Mouse (Mus musculus) liver, embryonic 16.5 days (tissue): Measurements from ENCODE around the gene Piwil4. TPM values are rescaled to one million over a fixed set of nuclear protein-coding genes. Genes with fewer than 3 reads are reported as not detected.

Experiments used
- ATAC-seq: fragments of 200-750 bp; cut with Nextera tagmentation; 2 replicates; pipeline ENCODE4 v1.8.0; 2017; ENCODE audit warnings: low read depth, mild to moderate bottlenecking, moderate number of reproducible peaks, moderate library complexity
- H3K27ac ChIP-seq: fragments of 300-500 bp; sonication (generic); 2 replicates; pipeline ENCODE4 v1.5.1; 2014; ENCODE audit warnings: mild to moderate bottlenecking, low read length
- H3K27me3 ChIP-seq: fragments of 300-500 bp; sonication (generic); 2 replicates; pipeline ENCODE4 v1.6.1; 2014; ENCODE audit warnings: low read depth, low read length, mixed read lengths; ENCODE audit not compliant: control insufficient read depth, insufficient read depth
- H3K36me3 ChIP-seq: fragments of 300-500 bp; sonication (generic); 2 replicates; pipeline ENCODE4 v1.6.1; 2014; ENCODE audit warnings: mild to moderate bottlenecking; ENCODE audit not compliant: control insufficient read depth, insufficient read depth
- H3K4me1 ChIP-seq: fragments of 300-500 bp; sonication (generic); 2 replicates; pipeline ENCODE4 v1.6.1; 2014; ENCODE audit warnings: low read depth, low read length, mixed read lengths; ENCODE audit not compliant: control insufficient read depth
- H3K4me2 ChIP-seq: fragments of 300-500 bp; sonication (generic); 2 replicates; pipeline ENCODE4 v1.6.1; 2014; ENCODE audit warnings: low read depth, low read length, mixed read lengths
- H3K4me3 ChIP-seq: fragments of 300-500 bp; sonication (generic); 2 replicates; pipeline ENCODE4 v1.5.1; 2014; ENCODE audit warnings: low read depth, mild to moderate bottlenecking, low read length
- H3K9ac ChIP-seq: fragments of 300-500 bp; sonication (generic); 2 replicates; pipeline ENCODE4 v1.6.1; 2014; ENCODE audit warnings: low read depth, low read length
- H3K9me3 ChIP-seq: fragments of 300-500 bp; sonication (generic); replicated peaks from 2 replicates; pipeline ENCODE4 v1.6.1; 2016; ENCODE audit warnings: low read length; ENCODE audit not compliant: control insufficient read depth
- WGBS: fragments of 180-500 bp; shearing (Covaris S2); extraction: QIAGEN DNeasy Blood & Tissue Kit; methylation state at CpG from one replicate; pipeline ENCODE4 v1.1.7; 2014; ENCODE audit not compliant: insufficient replicate concordance; 5-methylcytosine and 5-hydroxymethylcytosine counted together
- polyA plus RNA-seq: library from polyadenylated mRNA; unstranded; fragments of >200 nt; fragmentation: Nextera tagmentation; extraction: Ambion mirVana; gene quantifications from 2 replicates; pipeline ENCODE4 v1.2.1, GENCODE M21; 2015

Gene Piwil4
- polyA plus RNA-seq = 0.02 and 0.05 TPM in 2 replicates

DNA sequence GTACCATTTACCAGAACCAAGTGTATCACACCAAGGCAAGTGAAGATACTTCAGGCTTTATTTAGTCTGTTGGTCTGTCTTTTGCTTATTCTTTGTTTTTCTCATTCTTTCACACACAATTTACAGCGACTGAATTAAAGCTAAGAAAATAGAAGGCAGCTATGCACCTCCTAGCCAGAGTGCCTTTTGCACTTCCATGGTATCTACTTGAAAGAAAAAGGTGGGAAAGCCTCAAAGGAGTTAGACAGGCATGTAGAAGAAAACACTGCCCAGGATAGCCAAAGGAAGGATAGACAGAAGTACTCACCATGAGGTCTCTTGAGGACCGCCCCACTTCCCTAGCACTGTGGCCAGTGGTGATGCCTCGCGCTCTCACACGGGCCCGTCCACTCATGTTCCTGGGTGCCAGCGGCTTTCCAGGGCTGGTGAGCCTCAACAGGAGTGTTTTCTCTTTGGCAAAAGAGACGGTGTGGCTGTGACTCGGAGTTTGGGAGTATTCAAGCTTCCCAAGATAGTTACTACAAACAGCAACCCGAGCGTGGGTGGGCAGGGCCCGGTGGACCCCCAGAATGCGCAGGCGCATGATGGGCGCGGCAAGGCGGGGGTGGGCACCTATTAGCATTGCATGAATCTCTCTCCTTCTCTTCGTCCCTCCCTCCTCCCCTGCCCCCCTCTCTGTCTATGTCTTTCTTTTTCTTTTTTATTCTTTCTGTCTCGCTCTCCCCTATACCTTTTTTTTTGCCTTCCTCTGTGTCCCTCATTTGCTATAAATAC is at the start of gene Piwil4:
Gene Piwil4, minus strand, starts transcription at position 583 of the 774 bp plus-strand sequence.
- no peak within 1 kb of the TSS for H3K27ac ChIP-seq

GRCm38 (mm10) chr9:14787356-14787755 is 46.8 kb upstream of the Piwil4 start:
- 71% methylated on average over 6 of the region's 6 CpGs for WGBS
- peaks cover 10% of the 10 kb centered on the region for H3K36me3 ChIP-seq

More for the DNA sequence above, at the start of gene Piwil4:
- no peak for ATAC-seq
- WGBS = 73% methylated on average over 19 of the region's 19 CpGs
- Histone ChIP-seq H3K9me3 (no peaks in the 10 kb centered on the region), H3K27me3 (no peaks in the 10 kb centered on the region), H3K4me1 (no peaks in the 10 kb centered on the region), H3K9ac (no peak within 1 kb of the TSS), H3K4me2 (no peak within 1 kb of the TSS), H3K4me3 (no peak within 1 kb of the TSS), H3K36me3 (no peaks in the 10 kb centered on the region)

DNA sequence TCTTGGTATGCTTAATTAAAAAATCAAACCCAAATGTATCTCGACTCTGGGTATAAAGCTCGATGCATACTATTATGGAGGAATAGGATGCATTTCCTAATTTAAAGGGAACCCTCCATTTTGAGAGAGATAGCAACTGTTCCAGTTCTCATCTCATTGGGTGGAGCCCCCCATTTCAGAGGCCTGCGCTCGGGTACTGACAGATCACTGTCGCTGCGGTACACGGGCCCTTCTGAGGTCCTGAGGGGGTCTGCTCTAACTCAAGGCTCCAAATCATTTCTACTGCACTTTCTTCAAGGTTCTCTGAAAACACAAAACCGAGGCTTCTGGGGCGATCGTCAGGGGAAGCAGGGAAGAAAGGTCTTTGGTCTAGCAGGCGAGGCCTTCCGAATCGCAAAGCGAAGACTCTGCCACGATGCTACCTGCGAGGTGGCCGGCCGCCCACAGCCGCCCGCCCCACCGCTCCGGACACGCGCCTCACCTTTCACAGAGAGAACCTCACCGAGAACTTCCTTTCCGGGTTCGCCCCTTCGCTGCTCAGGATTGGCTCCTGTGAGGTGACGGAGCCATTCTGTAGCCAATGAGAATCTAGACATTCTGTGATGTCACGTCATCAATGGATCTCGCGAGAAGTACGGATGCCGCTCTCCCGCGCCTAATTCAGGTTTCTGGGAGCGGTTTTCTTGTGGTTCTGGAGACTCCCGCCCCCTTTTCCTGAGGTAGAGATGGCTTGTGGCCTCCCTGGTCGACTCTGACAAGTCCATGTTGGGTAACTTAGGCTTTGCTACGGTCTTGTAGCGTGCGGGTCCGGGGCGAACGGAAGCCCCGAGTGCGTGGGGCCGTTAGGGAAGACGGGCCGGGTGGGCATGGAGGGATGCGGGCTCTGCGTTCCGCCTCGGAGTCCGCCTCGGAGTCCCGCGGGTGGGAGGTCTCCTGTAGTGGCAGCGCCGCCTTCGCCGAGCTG is 43.8 kb upstream of the Piwil4 start, which contains the start of the genes Mre11a and Ankrd49:
Gene Mre11a, plus strand, starts transcription at position 616 of the 964 bp plus-strand sequence.
Gene Ankrd49, minus strand, starts transcription at position 818 of the 964 bp plus-strand sequence.
- peak; percentile 99 for ATAC-seq
- H3K27me3 ChIP-seq = no peaks in the 10 kb centered on the region
- H3K4me2 ChIP-seq = peak within 1 kb of the TSS; percentile 91
- H3K4me1 ChIP-seq = peaks cover 5% of the 10 kb centered on the region
- peak within 1 kb of the TSS; percentile 95 for H3K4me3 ChIP-seq
- no peaks in the 10 kb centered on the region for H3K9me3 ChIP-seq
- H3K9ac ChIP-seq = peak within 1 kb of the TSS; percentile 90
- under 1% methylated on average over 62 of the region's 62 CpGs for WGBS
- peaks cover 11% of the 10 kb centered on the region for H3K36me3 ChIP-seq
- peak within 1 kb of the TSS; percentile 95 for H3K27ac ChIP-seq

More at GRCm38 (mm10) chr9:14787356-14787755, 46.8 kb upstream of the Piwil4 start:
- no peaks in the 10 kb centered on the region for H3K9me3 ChIP-seq
- H3K4me2 ChIP-seq = no peak overlapping the region
- no peak overlapping the region for H3K9ac ChIP-seq
- H3K27ac ChIP-seq = no peak overlapping the region
- no peak for ATAC-seq
- H3K4me3 ChIP-seq = no peak overlapping the region
- peaks cover 5% of the 10 kb centered on the region for H3K4me1 ChIP-seq
- H3K27me3 ChIP-seq = no peaks in the 10 kb centered on the region

- H3K27ac ChIP-seq = no peak overlapping the region
- no peak overlapping the region for H3K4me3 ChIP-seq
- no peaks in the 10 kb centered on the region for H3K4me1 ChIP-seq
- H3K9ac ChIP-seq = no peak overlapping the region
- H3K27me3 ChIP-seq = no peaks in the 10 kb centered on the region
- H3K9me3 ChIP-seq = no peaks in the 10 kb centered on the region
- H3K36me3 ChIP-seq = peaks cover 11% of the 10 kb centered on the region
- ATAC-seq = no peak
- no peak overlapping the region for H3K4me2 ChIP-seq
- 61% methylated on average over 13 of the region's 13 CpGs for WGBS
Observed at GRCm38 (mm10) chr9:14778341-14778740, 37.8 kb upstream of the Piwil4 start.

- ATAC-seq = no peak
- Histone ChIP-seq H3K4me3 (no peak overlapping the region), H3K4me1 (no peaks in the 10 kb centered on the region), H3K27me3 (peaks cover 8% of the 10 kb centered on the region), H3K36me3 (no peaks in the 10 kb centered on the region), H3K9me3 (no peaks in the 10 kb centered on the region), H3K27ac (no peak overlapping the region), H3K4me2 (no peak overlapping the region), H3K9ac (no peak overlapping the region)
- WGBS = 27% methylated on average over 2 of the region's 2 CpGs
Observed at GRCm38 (mm10) chr9:14773813-14774212, 33.3 kb upstream of the Piwil4 start.

DNA sequence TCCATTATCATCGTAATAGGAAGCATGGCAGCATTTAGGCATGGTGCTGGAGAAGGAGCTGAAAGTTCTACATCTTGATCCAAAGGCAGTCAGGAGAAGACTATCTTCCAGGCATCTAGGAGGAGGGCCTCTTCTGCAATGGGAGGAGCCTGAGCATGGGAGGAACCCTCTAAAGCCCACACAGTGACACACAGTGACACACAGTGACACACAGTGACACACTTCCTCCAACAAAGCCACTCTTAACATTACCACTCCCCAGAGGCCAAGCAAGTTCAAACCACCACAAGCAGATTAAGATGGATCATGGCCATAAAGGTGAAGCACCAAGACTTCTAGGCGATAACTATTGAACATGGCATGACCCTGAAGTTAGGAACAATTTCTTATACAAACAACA is 31.5 kb upstream of the Piwil4 start:
- Histone ChIP-seq H3K36me3 (no peaks in the 10 kb centered on the region), H3K27ac (no peak overlapping the region), H3K4me1 (no peaks in the 10 kb centered on the region), H3K9me3 (no peaks in the 10 kb centered on the region), H3K4me3 (no peak overlapping the region), H3K27me3 (peaks cover 8% of the 10 kb centered on the region), H3K4me2 (no peak overlapping the region), H3K9ac (no peak overlapping the region)
- WGBS = 54% methylated on average over 2 of the region's 2 CpGs
- ATAC-seq = no peak

GRCm38 (mm10) chr9:14770803-14771471 is 30.4 kb upstream of the Piwil4 start, which contains the start of gene 1700012B09Rik:
1700012B09Rik (minus strand) TSS chr9:14771030.
- no peak within 1 kb of the TSS for H3K27ac ChIP-seq
- no peak for ATAC-seq
- H3K4me1 ChIP-seq = no peaks in the 10 kb centered on the region
- no peak within 1 kb of the TSS for H3K4me2 ChIP-seq
- H3K27me3 ChIP-seq = peaks cover 8% of the 10 kb centered on the region
- H3K4me3 ChIP-seq = no peak within 1 kb of the TSS
- no peaks in the 10 kb centered on the region for H3K36me3 ChIP-seq
- no peak within 1 kb of the TSS for H3K9ac ChIP-seq
- no peaks in the 10 kb centered on the region for H3K9me3 ChIP-seq
- 33% methylated on average over 23 of the region's 23 CpGs for WGBS

DNA sequence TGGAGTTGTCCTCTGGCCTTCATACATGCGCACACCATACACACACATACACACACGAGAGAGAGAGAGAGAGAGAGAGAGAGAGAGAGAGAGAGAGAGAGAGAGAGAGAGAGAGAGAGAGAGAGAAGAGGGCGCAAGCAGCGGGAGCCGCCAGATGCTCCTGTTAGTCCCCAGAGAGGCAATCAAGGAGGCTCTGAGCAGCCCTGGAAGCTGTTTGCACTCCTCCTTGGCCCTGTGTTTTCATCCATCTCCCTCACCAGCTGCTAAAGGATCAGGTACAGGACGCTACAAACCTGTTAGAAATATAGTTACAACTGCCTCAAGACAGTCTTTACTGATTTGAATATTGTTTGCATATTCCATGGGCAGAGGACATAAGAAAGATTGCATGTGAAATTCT is 29.3 kb upstream of the Piwil4 start:
- H3K27ac ChIP-seq = no peak overlapping the region
- H3K9me3 ChIP-seq = no peaks in the 10 kb centered on the region
- no peak overlapping the region for H3K9ac ChIP-seq
- no peak for ATAC-seq
- no peak overlapping the region for H3K4me2 ChIP-seq
- H3K27me3 ChIP-seq = peaks cover 8% of the 10 kb centered on the region
- H3K4me1 ChIP-seq = no peaks in the 10 kb centered on the region
- no peak overlapping the region for H3K4me3 ChIP-seq
- WGBS = 52% methylated on average over 6 of the region's 6 CpGs
- H3K36me3 ChIP-seq = no peaks in the 10 kb centered on the region
